Mouse (Mus musculus) R1 (cell line): ENCODE data around the gene Yipf6.

Experiments used
- DNase-seq: peaks from one replicate; pipeline ENCODE4 v3.0.0-alpha.2; 2018; ENCODE audit warnings: low read depth, low spot score

The Yipf6 gene

GRCm38 (mm10) chrX:98936101-98936500 is at the start of gene Yipf6:
Gene Yipf6 (plus strand): TSS chrX:98936316.
- no peak for DNase-seq

GRCm38 (mm10) chrX:98890072-98890405 is 46.1 kb upstream of the Yipf6 start:
- DNase-seq = peak; percentile 39

- DNase-seq = peak; percentile 64
Observed at GRCm38 (mm10) chrX:98890406-98891116, 45.6 kb upstream of the Yipf6 start, which contains the start of gene Ophn1. Gene Ophn1 (minus strand): TSS chrX:98891025.

GRCm38 (mm10) chrX:98898307-98898706 is 37.8 kb upstream of the Yipf6 start:
- DNase-seq = no peak

GRCm38 (mm10) chrX:98904226-98904625 is 31.9 kb upstream of the Yipf6 start:
- DNase-seq = no peak

GRCm38 (mm10) chrX:98908910-98909309 is 27.2 kb upstream of the Yipf6 start:
- DNase-seq = no peak

GRCm38 (mm10) chrX:98919423-98919822 is 16.7 kb upstream of the Yipf6 start:
- peak; percentile 54 for DNase-seq

- DNase-seq = peak; percentile 71
Observed at GRCm38 (mm10) chrX:98936707-98937554, 815 bp downstream of the Yipf6 start.

- DNase-seq = peak; percentile 87
Observed at GRCm38 (mm10) chrX:98937555-98938294, 1.6 kb downstream of the Yipf6 start.

- DNase-seq = peak; percentile 58
Observed at GRCm38 (mm10) chrX:98953941-98954340, 17.8 kb downstream of the Yipf6 start.

GRCm38 (mm10) chrX:98958287-98958686 is 22.2 kb downstream of the Yipf6 start:
- DNase-seq = no peak

- no peak for DNase-seq
Observed at GRCm38 (mm10) chrX:98959050-98959449, 22.9 kb downstream of the Yipf6 start.

GRCm38 (mm10) chrX:98963742-98964141 is 27.6 kb downstream of the Yipf6 start:
- DNase-seq = no peak

GRCm38 (mm10) chrX:98964513-98964912 is 28.4 kb downstream of the Yipf6 start:
- DNase-seq = no peak

GRCm38 (mm10) chrX:98986611-98987010 is 50.5 kb downstream of the Yipf6 start:
- peak; percentile 4 for DNase-seq

GRCm38 (mm10) chrX:98989574-98989973 is 53.5 kb downstream of the Yipf6 start:
- peak; percentile 52 for DNase-seq
